ENCODE assay signal across 8 mouse cellular contexts in genomic region chr6:45059556-45060471, GRCm38 (mm10). TPM values are rescaled to one million over a fixed set of nuclear protein-coding genes. Genes with fewer than 3 reads are reported as not detected.
A peak's percentile ranks its signal among the peaks of the same experiment; 100 is the strongest.
DNase-seq lines count a peak whose midpoint lies in the region.
"Had no signal": no experiment of that assay in that cellular context is flagged by ENCODE, and none has a peak within 500 bp of the region (broad histone marks: within the 10 kb centered on the region; RNA-seq: fewer than 3 reads in every experiment).

No protein-coding gene starts in this region.

- peak; percentile 13 for DNase-seq in adrenal gland, postnatal 25 days
- DNase-seq in cerebellum, adult 9-11 months: peak; percentile 88
- peak; percentile 75 to 82 for DNase-seq in frontal cortex, adult 2 months (ENCODE audit: extremely low spot score in 1 of 2, low spot score in 1 of 2)
- peak; percentile 52 to 76 for DNase-seq in left cerebral cortex, adult 9 months (ENCODE audit: low spot score in 2 of 2)
- DNase-seq in retina, embryonic 14.5 days (ENCODE audit: low spot score): peak; percentile 66
- no peak for DNase-seq in MN1 (ENCODE audit: low spot score)
- DNase-seq in heart, adult 11 months: no peak

RNA-seq across cellular contexts. Expression of gene Cntnap2, which starts 0.7 kb away (rescaled TPM):
- total RNA-seq in adrenal gland, postnatal 25 days (2021): 0.81 and 1.3 TPM in 2 replicates
- 43.2 and 53.0 TPM in 2 replicates for polyA plus RNA-seq in frontal cortex, adult 2 months (2012; rRNA removed)
- total RNA-seq: common myeloid progenitor, adult 5-6 weeks had no signal

Comparison
In these comparisons a context has a peak if more than half of its experiments do, and no peak if none do; other contexts are left out.
1. DNase-seq: peak in adrenal gland, postnatal 25 days (single experiment), cerebellum, adult 9-11 months (single experiment), frontal cortex, adult 2 months (2 of 2), left cerebral cortex, adult 9 months (2 of 2) and retina, embryonic 14.5 days (single experiment); none in MN1 (single experiment) and heart, adult 11 months (single experiment).